Mouse (Mus musculus) lung, embryonic 14.5 days (tissue): ENCODE measurements at regions not wholly inside any gene's neighbourhood (a gene's known extent, or its start where the extent isn't known, plus 50 kb on each side); places are given as distances from the start of the nearest gene placed in this dataset.

Source experiments
- ATAC-seq: fragments of 200-750 bp; cut with Nextera tagmentation; 2 replicates; pipeline ENCODE4 v1.8.0; 2017; ENCODE audit warnings: mild to moderate bottlenecking, moderate TSS enrichment, moderate library complexity; ENCODE audit not compliant: insufficient read depth
- DNase-seq: peaks from one replicate; pipeline ENCODE4 v3.0.0-alpha.2; 2015
- H3K27ac ChIP-seq: fragments of 300-500 bp; sonication (generic); 2 replicates; pipeline ENCODE4 v1.5.1; 2014; ENCODE audit warnings: low read depth, mild to moderate bottlenecking, moderate library complexity
- H3K27me3 ChIP-seq: fragments of 300-500 bp; sonication (generic); 2 replicates; pipeline ENCODE4 v1.6.1; 2014; ENCODE audit warnings: low read length, control low read depth; ENCODE audit not compliant: insufficient read depth
- H3K36me3 ChIP-seq: fragments of 300-500 bp; sonication (generic); 2 replicates; pipeline ENCODE4 v1.6.1; 2014; ENCODE audit warnings: control low read depth; ENCODE audit not compliant: insufficient read depth
- H3K4me1 ChIP-seq: fragments of 300-500 bp; sonication (generic); 2 replicates; pipeline ENCODE4 v1.6.1; 2014; ENCODE audit warnings: antibody characterized with exemption, control low read depth; ENCODE audit not compliant: insufficient read depth
- H3K4me2 ChIP-seq: fragments of 300-500 bp; sonication (generic); 2 replicates; pipeline ENCODE4 v1.6.1; 2014; ENCODE audit warnings: mild to moderate bottlenecking
- H3K4me3 ChIP-seq: fragments of 300-500 bp; sonication (generic); 2 replicates; pipeline ENCODE4 v1.5.1; 2014; ENCODE audit warnings: low read depth, low read length
- H3K9ac ChIP-seq: fragments of 300-500 bp; sonication (generic); 2 replicates; pipeline ENCODE4 v1.6.1; 2014
- H3K9me3 ChIP-seq: fragments of 300-500 bp; sonication (generic); 2 replicates; pipeline ENCODE4 v1.6.1; 2016; ENCODE audit warnings: low read depth, low read length, control low read depth
- CTCF ChIP-seq: IDR thresholded peaks from 2 replicates; pipeline ENCODE4 v1.5.1; 2016; ENCODE audit warnings: antibody characterized with exemption, low read depth
- WGBS: fragments of 180-500 bp; shearing (Covaris S2); extraction: QIAGEN DNeasy Blood & Tissue Kit; methylation state at CpG from one replicate; pipeline ENCODE4 v1.1.7; 2014; 5-methylcytosine and 5-hydroxymethylcytosine counted together

- ATAC-seq (no peak), DNase-seq (no peak)
- no peaks in the 10 kb centered on the region for H3K36me3 ChIP-seq
- 89% methylated on average over 3 of the region's 3 CpGs for WGBS
- H3K4me2 ChIP-seq = no peak overlapping the region
- no peaks in the 10 kb centered on the region for H3K27me3 ChIP-seq
- no peak overlapping the region for H3K9ac ChIP-seq
- H3K4me1 ChIP-seq = no peaks in the 10 kb centered on the region
- H3K4me3 ChIP-seq = no peak overlapping the region
- no peak overlapping the region for H3K27ac ChIP-seq
- no peaks in the 10 kb centered on the region for H3K9me3 ChIP-seq
- no peak for TF ChIP-seq CTCF
Observed at GRCm38 (mm10) chr15:56604266-56604665, 873.2 kb downstream of the Slc22a22 start.

GRCm38 (mm10) chr15:56592656-56593055 lies 884.8 kb downstream of the Slc22a22 start:
- DNase-seq (no peak), ATAC-seq (no peak)
- H3K36me3 ChIP-seq = no peaks in the 10 kb centered on the region
- no peak overlapping the region for H3K4me3 ChIP-seq
- no peaks in the 10 kb centered on the region for H3K9me3 ChIP-seq
- no peak for TF ChIP-seq CTCF
- no peaks in the 10 kb centered on the region for H3K27me3 ChIP-seq
- WGBS = 70% methylated on average over 4 of the region's 4 CpGs
- H3K4me1 ChIP-seq = no peaks in the 10 kb centered on the region
- no peak overlapping the region for H3K4me2 ChIP-seq
- no peak overlapping the region for H3K27ac ChIP-seq
- no peak overlapping the region for H3K9ac ChIP-seq

- 40% methylated on average over 3 of the region's 3 CpGs for WGBS
- DNase-seq (no peak), ATAC-seq (no peak)
- Histone ChIP-seq H3K9ac (no peak overlapping the region), H3K4me3 (no peak overlapping the region), H3K27ac (no peak overlapping the region), H3K4me2 (no peak overlapping the region), H3K36me3 (no peaks in the 10 kb centered on the region), H3K27me3 (no peaks in the 10 kb centered on the region), H3K9me3 (no peaks in the 10 kb centered on the region), H3K4me1 (no peaks in the 10 kb centered on the region)
- no peak for TF ChIP-seq CTCF
Observed at GRCm38 (mm10) chr15:56580745-56581515, 896.5 kb downstream of the Slc22a22 start.

- Histone ChIP-seq H3K4me1 (no peaks in the 10 kb centered on the region), H3K36me3 (no peaks in the 10 kb centered on the region), H3K9me3 (no peaks in the 10 kb centered on the region), H3K27ac (no peak overlapping the region), H3K4me2 (no peak overlapping the region), H3K9ac (no peak overlapping the region), H3K27me3 (no peaks in the 10 kb centered on the region), H3K4me3 (no peak overlapping the region)
- TF ChIP-seq CTCF = no peak
- ATAC-seq (no peak), DNase-seq (no peak)
- 43% methylated on average over 2 of the region's 2 CpGs for WGBS
Observed at GRCm38 (mm10) chr15:56563192-56563591, 914.2 kb downstream of the Slc22a22 start.

- Histone ChIP-seq H3K9ac (no peak overlapping the region), H3K27me3 (no peaks in the 10 kb centered on the region), H3K27ac (no peak overlapping the region), H3K4me3 (no peak overlapping the region), H3K4me1 (no peaks in the 10 kb centered on the region), H3K9me3 (no peaks in the 10 kb centered on the region), H3K36me3 (no peaks in the 10 kb centered on the region), H3K4me2 (no peak overlapping the region)
- TF ChIP-seq CTCF = no peak
- 40% methylated on average over 1 of the region's 1 CpGs for WGBS
- ATAC-seq = no peak
- peak; percentile 6 for DNase-seq
Observed at GRCm38 (mm10) chr15:56562785-56563184, 914.6 kb downstream of the Slc22a22 start.

GRCm38 (mm10) chr15:56562143-56562542 lies 915.3 kb downstream of the Slc22a22 start:
- Histone ChIP-seq H3K27ac (no peak overlapping the region), H3K9me3 (no peaks in the 10 kb centered on the region), H3K27me3 (no peaks in the 10 kb centered on the region), H3K4me2 (no peak overlapping the region), H3K4me1 (no peaks in the 10 kb centered on the region), H3K36me3 (no peaks in the 10 kb centered on the region), H3K9ac (no peak overlapping the region), H3K4me3 (no peak overlapping the region)
- no peak for TF ChIP-seq CTCF
- ATAC-seq (peak; percentile 24; the same call in 1 of the 2 replicates), DNase-seq (peak; percentile 62)
- WGBS = 68% methylated on average over 2 of the region's 2 CpGs

GRCm38 (mm10) chr15:56554386-56554785 lies 923.0 kb downstream of the Slc22a22 start:
- Histone ChIP-seq H3K36me3 (no peaks in the 10 kb centered on the region), H3K4me1 (no peaks in the 10 kb centered on the region), H3K9me3 (no peaks in the 10 kb centered on the region), H3K4me2 (no peak overlapping the region), H3K27ac (no peak overlapping the region), H3K27me3 (no peaks in the 10 kb centered on the region), H3K9ac (no peak overlapping the region), H3K4me3 (no peak overlapping the region)
- 65% methylated on average over 3 of the region's 3 CpGs for WGBS
- DNase-seq (no peak), ATAC-seq (no peak)
- no peak for TF ChIP-seq CTCF
